Mouse (Mus musculus) Patski (cell line): ENCODE results near the gene Frmd4a. TPM values are rescaled to one million over a fixed set of nuclear protein-coding genes. Genes with fewer than 3 reads are reported as not detected.

Experiments used
- ATAC-seq: fragments of 100-300 bp; one replicate; pipeline ENCODE4 v1.8.0; 2021
- CTCF ChIA-PET: fragments of 350-600 bp; sonication (Branson Sonifier 250); formaldehyde crosslinking; loops from one replicate; lab custom pipeline; 2022; ENCODE audit warnings: inconsistent platforms; lab: Charles Lee
- POLR2A ChIA-PET: fragments of 350-600 bp; sonication (Branson Sonifier 250); formaldehyde crosslinking; loops from one replicate; lab custom pipeline; 2022; ENCODE audit warnings: antibody characterized with exemption, inconsistent platforms; lab: Charles Lee
- DNase-seq: peaks from one replicate; pipeline ENCODE4 v3.0.0-alpha.2; 2011; ENCODE audit warnings: low read depth, low spot score
- H3K27me3 ChIP-seq: fragments of 371-371 bp; one replicate; pipeline ENCODE4 v1.5.1; 2021
- CTCF ChIP-seq: fragments of 100-300 bp; IDR thresholded peaks from one replicate; pipeline ENCODE4 v1.5.1; 2021
- in situ Hi-C: fragments of 300-500 bp; cut with MboI; formaldehyde crosslinking; loops from 3 replicates; pipeline ENCODE4 v1.11.1; 2018; ENCODE audit warnings: low pct_unique_long_range_greater_than_20kb, mixed read lengths
- polyA plus RNA-seq: library from polyadenylated mRNA; unstranded; gene quantifications from one replicate; pipeline ENCODE4 v1.2.3, GENCODE M21; 2021

Gene Frmd4a
- 40.6 TPM for polyA plus RNA-seq

- POLR2A ChIA-PET, result interaction anchor here (0.6 kb wide), 1 partner anchor 498 kb away, joined by 3 read pairs; no protein-coding TSS in a partner anchor
- in situ Hi-C loops, result no loop called here
- peaks cover 41% of the 10 kb centered on the region for H3K27me3 ChIP-seq
- no peak for DNase-seq
- no peak for ATAC-seq
- CTCF ChIA-PET, result no interaction called here
- TF ChIP-seq CTCF, result no peak
Observed at GRCm38 (mm10) chr2:4017528-4018288, at the start of gene Frmd4a. Gene Frmd4a, plus strand, starts transcription at chr2:4017717.

- DNase-seq (no peak), ATAC-seq (no peak)
- ChIA-PET POLR2A (no interaction called here), CTCF (no interaction called here)
- TF ChIP-seq CTCF, result no peak
- H3K27me3 ChIP-seq, result peaks cover 3% of the 10 kb centered on the region
- in situ Hi-C loops, result no loop called here
Observed at GRCm38 (mm10) chr2:3988876-3989275, 28.6 kb upstream of the Frmd4a start.

GRCm38 (mm10) chr2:3990431-3990830 is 27.1 kb upstream of the Frmd4a start:
- TF ChIP-seq CTCF, result no peak
- peaks cover 3% of the 10 kb centered on the region for H3K27me3 ChIP-seq
- no peak for ATAC-seq
- in situ Hi-C loops, result no loop called here
- DNase-seq, result no peak
- CTCF ChIA-PET, result no interaction called here
- POLR2A ChIA-PET, result interaction anchor here (0.6 kb wide), 1 partner anchor 478 kb away, joined by 3 read pairs; no protein-coding TSS in a partner anchor

- in situ Hi-C loops, result no loop called here
- no peak for DNase-seq
- ChIA-PET CTCF (no interaction called here), POLR2A (no interaction called here)
- no peak for ATAC-seq
- TF ChIP-seq CTCF, result no peak
- H3K27me3 ChIP-seq, result peaks cover 46% of the 10 kb centered on the region
Observed at GRCm38 (mm10) chr2:4018431-4018876, 937 bp downstream of the Frmd4a start.

GRCm38 (mm10) chr2:4018909-4019308 is 1.4 kb downstream of the Frmd4a start:
- no peak for TF ChIP-seq CTCF
- ATAC-seq, result no peak
- no peak for DNase-seq
- CTCF ChIA-PET, result no interaction called here
- POLR2A ChIA-PET, result no interaction called here
- in situ Hi-C loops, result no loop called here
- peaks cover 50% of the 10 kb centered on the region for H3K27me3 ChIP-seq

GRCm38 (mm10) chr2:4024927-4025326 is 7.4 kb downstream of the Frmd4a start:
- ATAC-seq (no peak), DNase-seq (no peak)
- no peak for TF ChIP-seq CTCF

GRCm38 (mm10) chr2:4029031-4029747 is 11.7 kb downstream of the Frmd4a start:
- ChIA-PET POLR2A (no interaction called here), CTCF (no interaction called here)
- H3K27me3 ChIP-seq, result peaks cover 33% of the 10 kb centered on the region
- DNase-seq, result no peak
- TF ChIP-seq CTCF, result no peak
- in situ Hi-C loops, result no loop called here
- no peak for ATAC-seq

More at GRCm38 (mm10) chr2:4024927-4025326, 7.4 kb downstream of the Frmd4a start:
- peaks cover 54% of the 10 kb centered on the region for H3K27me3 ChIP-seq
- CTCF ChIA-PET, result no interaction called here
- POLR2A ChIA-PET, result interaction anchor here (0.7 kb wide), 1 partner anchor 43 kb away, joined by 3 read pairs; no protein-coding TSS in a partner anchor
- in situ Hi-C loops, result no loop called here

GRCm38 (mm10) chr2:4036153-4036589 is 18.7 kb downstream of the Frmd4a start:
- ChIA-PET CTCF (no interaction called here), POLR2A (no interaction called here)
- peaks cover 20% of the 10 kb centered on the region for H3K27me3 ChIP-seq
- in situ Hi-C loops, result no loop called here
- ATAC-seq, result no peak
- DNase-seq, result no peak
- no peak for TF ChIP-seq CTCF

- ChIA-PET CTCF (no interaction called here), POLR2A (no interaction called here)
- in situ Hi-C loops, result no loop called here
Observed at GRCm38 (mm10) chr2:4036651-4037117, 19.2 kb downstream of the Frmd4a start.

GRCm38 (mm10) chr2:4042009-4042408 is 24.5 kb downstream of the Frmd4a start:
- in situ Hi-C loops, result no loop called here
- TF ChIP-seq CTCF, result no peak
- ATAC-seq (no peak), DNase-seq (no peak)
- CTCF ChIA-PET, result interaction anchor here (1.0 to 1.5 kb wide), 4 partner anchors 9 to 18 kb away, joined by 3 read pairs; no protein-coding TSS in a partner anchor
- POLR2A ChIA-PET, result no interaction called here
- peaks cover 24% of the 10 kb centered on the region for H3K27me3 ChIP-seq

More at GRCm38 (mm10) chr2:4036651-4037117, 19.2 kb downstream of the Frmd4a start:
- no peak for TF ChIP-seq CTCF
- ATAC-seq (no peak), DNase-seq (no peak)
- H3K27me3 ChIP-seq, result peaks cover 20% of the 10 kb centered on the region
